Comparison of ENCODE assay signal across 28 mouse cellular contexts in genomic region chr9:55126295-55126694, GRCm38 (mm10). TPM values are rescaled to one million over a fixed set of nuclear protein-coding genes. Genes with fewer than 3 reads are reported as not detected.
DNase-seq lines count a peak whose midpoint lies in the region; ATAC-seq lines count a peak whose summit lies in the region.
"Had no signal": no experiment of that assay in that cellular context is flagged by ENCODE, and none has a peak within 500 bp of the region (broad histone marks: within the 10 kb centered on the region; RNA-seq: fewer than 3 reads in every experiment).

No protein-coding gene starts in this region.

- H3K27me3 ChIP-seq in megakaryocyte, embryonic 14.5 days (replicated peaks): no peaks in the 10 kb centered on the region
- H3K27me3 ChIP-seq: embryonic facial prominence, embryonic 15.5 days; forebrain, embryonic 13.5 days; heart, embryonic 15.5 days; hindbrain, embryonic 13.5 days; limb, embryonic 13.5 days; lung, embryonic 15.5 days; midbrain, embryonic 15.5 days; neural tube, embryonic 13.5 days had no signal

- H3K4me1 ChIP-seq in megakaryocyte, embryonic 14.5 days: peaks cover 70% of the 10 kb centered on the region
- H3K4me1 ChIP-seq: forebrain, embryonic 13.5 days; heart, embryonic 15.5 days; hindbrain, embryonic 13.5 days; lung, embryonic 15.5 days; midbrain, embryonic 15.5 days; neural tube, embryonic 13.5 days had no signal

- no peak for ATAC-seq in megakaryocyte, adult 5-6 weeks (ENCODE audit: poor library complexity, severe bottlenecking)
- ATAC-seq in CD4-positive, CD25-positive, alpha-beta regulatory T cell, adult 4 months: peak; percentile 98
- peak; percentile 55; the same call in 1 of the 2 replicates for ATAC-seq in granulocyte monocyte progenitor cell, adult 5-6 weeks (replicated peaks; ENCODE audit: poor library complexity, severe bottlenecking)
- ATAC-seq: forebrain, embryonic 13.5 days; midbrain, embryonic 15.5 days had no signal

- peak overlapping the region; percentile 79 for H3K4me3 ChIP-seq in megakaryocyte, embryonic 14.5 days (replicated peaks)
- H3K4me3 ChIP-seq: embryonic facial prominence, embryonic 10.5 days; embryonic facial prominence, embryonic 15.5 days; forebrain, embryonic 13.5 days; heart, embryonic 10.5 days; heart, embryonic 15.5 days; hindbrain, embryonic 13.5 days; limb, embryonic 13.5 days; lung, embryonic 15.5 days; midbrain, embryonic 15.5 days; neural tube, embryonic 13.5 days had no signal

- H3K9me3 ChIP-seq in megakaryocyte, embryonic 14.5 days: no peaks in the 10 kb centered on the region
- H3K9me3 ChIP-seq: embryonic facial prominence, embryonic 10.5 days; embryonic facial prominence, embryonic 15.5 days; forebrain, embryonic 13.5 days; heart, embryonic 10.5 days; heart, embryonic 15.5 days; hindbrain, embryonic 13.5 days; limb, embryonic 13.5 days; lung, embryonic 15.5 days; midbrain, embryonic 15.5 days; neural tube, embryonic 13.5 days had no signal

- DNase-seq in gastrocnemius, postnatal 25 days: no peak
- no peak for DNase-seq in lung, postnatal 4 days
- DNase-seq in layer of hippocampus, adult 11-12 months (ENCODE audit: low spot score): no peak
- no peak for DNase-seq in right cerebral cortex, adult 2 months (ENCODE audit: low spot score in 2 of 2)
- DNase-seq: adrenal gland, adult 8-10 months; cerebellum, adult 8-10 months; cerebellum, postnatal 25 days; gastrocnemius, postnatal 10 days; heart, adult 11 months; heart, postnatal 36 days; kidney, adult 11 months; kidney, postnatal 14 days; lung, postnatal 36 days; thymus, postnatal 25 days had no signal

- no peaks in the 10 kb centered on the region for H3K36me3 ChIP-seq in megakaryocyte, embryonic 14.5 days (replicated peaks; ENCODE audit: low read length)
- H3K36me3 ChIP-seq: embryonic facial prominence, embryonic 10.5 days; embryonic facial prominence, embryonic 15.5 days; heart, embryonic 10.5 days; heart, embryonic 15.5 days; hindbrain, embryonic 13.5 days; limb, embryonic 13.5 days; lung, embryonic 15.5 days; midbrain, embryonic 15.5 days; neural tube, embryonic 13.5 days had no signal

RNA-seq across cellular contexts. Expression of gene Ube2q2, which starts 22.4 kb away (rescaled TPM):
- polyA plus RNA-seq in megakaryocyte, embryonic 14.5 days (2012; ENCODE audit: insufficient read depth, low replicate concordance): 11.4 and 31.0 TPM in 2 replicates
- total RNA-seq in megakaryocyte, adult 5-6 weeks (2015): 31.9 and 33.6 TPM in 2 replicates
- total RNA-seq in megakaryocyte, adult 5-6 weeks (2017): 35.5 and 43.4 TPM in 2 replicates
- polyA plus RNA-seq in CD4-positive, CD25-positive, alpha-beta regulatory T cell, adult 4 months (2017; shearing (Covaris generic)): 10 to 100 TPM in 1 of 2 experiments, 1 to 10 TPM in 1; 9.5 to 15.1 TPM
- 31.9 and 37.6 TPM in 2 replicates for total RNA-seq in granulocyte monocyte progenitor cell, adult 5-6 weeks (2014; fragmentation: Nextera tagmentation)
- 46.8 and 51.0 TPM in 2 replicates for total RNA-seq in granulocyte monocyte progenitor cell, adult 5-6 weeks (2017)
- 10 to 100 TPM; 27.2 to 31.4 TPM for total RNA-seq in gastrocnemius, postnatal 25 days (2021)
